In the genomic region with DNA sequence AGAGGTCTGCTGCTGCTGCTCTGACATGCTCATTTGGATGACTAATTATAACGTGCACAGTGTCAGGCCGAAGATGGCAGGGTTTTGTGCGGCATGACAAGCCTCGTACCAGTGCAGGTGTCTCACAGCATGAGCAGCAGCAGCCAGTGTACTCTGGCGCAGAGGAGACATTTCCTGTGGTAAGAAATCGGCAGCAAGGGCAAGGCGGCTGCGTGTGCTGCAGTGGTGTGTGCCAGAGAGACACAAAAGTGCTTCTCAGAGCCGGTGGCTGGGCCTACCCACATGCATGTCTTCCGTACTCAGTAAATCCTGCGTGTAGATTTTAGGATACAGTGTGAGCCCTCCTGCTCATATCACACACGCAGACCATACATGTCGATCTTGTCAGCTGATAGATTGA, we compare ENCODE assay signal across 10 mouse cellular contexts. TPM values are rescaled to one million over a fixed set of nuclear protein-coding genes. Genes with fewer than 3 reads are reported as not detected.
DNase-seq lines count a peak whose midpoint lies in the region; ATAC-seq lines count a peak whose summit lies in the region.
"Had no signal": no experiment of that assay in that cellular context is flagged by ENCODE, and none has a peak within 500 bp of the region (broad histone marks: within the 10 kb centered on the region; RNA-seq: fewer than 3 reads in every experiment).

No protein-coding gene starts in this region.

- no peak overlapping the region for H3K4me3 ChIP-seq in midbrain, embryonic 13.5 days (replicated peaks)
- no peak overlapping the region for H3K4me3 ChIP-seq in midbrain, embryonic 10.5 days
- H3K4me3 ChIP-seq in forebrain, embryonic 16.5 days (replicated peaks; ENCODE audit: low read length) = no peak overlapping the region
- H3K4me3 ChIP-seq in kidney, embryonic 15.5 days (replicated peaks) = no peak overlapping the region
- H3K4me3 ChIP-seq: heart, embryonic 15.5 days had no signal

- no peaks in the 10 kb centered on the region for H3K27me3 ChIP-seq in midbrain, embryonic 13.5 days
- no peaks in the 10 kb centered on the region for H3K27me3 ChIP-seq in midbrain, embryonic 10.5 days (ENCODE audit: low read depth, poor library complexity, severe bottlenecking)
- H3K27me3 ChIP-seq in forebrain, embryonic 16.5 days (replicated peaks; ENCODE audit: control insufficient read depth, insufficient read depth, low read length) = no peaks in the 10 kb centered on the region
- H3K27me3 ChIP-seq in kidney, embryonic 15.5 days = no peaks in the 10 kb centered on the region
- H3K27me3 ChIP-seq: heart, embryonic 15.5 days had no signal

- H3K36me3 ChIP-seq in midbrain, embryonic 13.5 days = no peaks in the 10 kb centered on the region
- no peaks in the 10 kb centered on the region for H3K36me3 ChIP-seq in midbrain, embryonic 10.5 days
- H3K36me3 ChIP-seq in forebrain, embryonic 16.5 days (ENCODE audit: control insufficient read depth, insufficient read depth) = no peaks in the 10 kb centered on the region
- H3K36me3 ChIP-seq in kidney, embryonic 15.5 days = peaks cover 9% of the 10 kb centered on the region
- H3K36me3 ChIP-seq: heart, embryonic 15.5 days had no signal

- no peaks in the 10 kb centered on the region for H3K9me3 ChIP-seq in midbrain, embryonic 13.5 days
- H3K9me3 ChIP-seq in midbrain, embryonic 10.5 days (replicated peaks) = no peaks in the 10 kb centered on the region
- H3K9me3 ChIP-seq in forebrain, embryonic 16.5 days (ENCODE audit: control insufficient read depth, low read length) = no peaks in the 10 kb centered on the region
- no peaks in the 10 kb centered on the region for H3K9me3 ChIP-seq in kidney, embryonic 15.5 days (replicated peaks)
- H3K9me3 ChIP-seq: heart, embryonic 15.5 days had no signal

- no peak for DNase-seq in midbrain, embryonic 10.5 days (ENCODE audit: low spot score)
- peak; percentile 12 to 21 for DNase-seq in left cerebral cortex, adult 8-10 months (ENCODE audit: low spot score in 2 of 2)
- DNase-seq in thymus, postnatal 14 days = peak; percentile 56
- no peak for DNase-seq in lung, postnatal 36 days

- WGBS in midbrain, embryonic 13.5 days = 83% methylated on average over 13 of the region's 13 CpGs
- 93% methylated on average over 13 of the region's 13 CpGs for WGBS in midbrain, embryonic 10.5 days
- WGBS in forebrain, embryonic 16.5 days = 48% methylated on average over 13 of the region's 13 CpGs
- 89% methylated on average over 13 of the region's 13 CpGs for WGBS in kidney, embryonic 15.5 days

- H3K4me2 ChIP-seq in midbrain, embryonic 13.5 days (replicated peaks) = no peak overlapping the region
- peak overlapping the region; percentile 29; the same call in 1 of the 2 replicates for H3K4me2 ChIP-seq in forebrain, embryonic 16.5 days (ENCODE audit: low read length)
- H3K4me2 ChIP-seq in kidney, embryonic 15.5 days = no peak overlapping the region
- H3K4me2 ChIP-seq: heart, embryonic 15.5 days had no signal

- no peak overlapping the region for H3K27ac ChIP-seq in midbrain, embryonic 13.5 days
- H3K27ac ChIP-seq in midbrain, embryonic 10.5 days (replicated peaks) = no peak overlapping the region
- H3K27ac ChIP-seq in forebrain, embryonic 16.5 days (ENCODE audit: low read length) = peak overlapping the region; percentile 78
- no peak overlapping the region for H3K27ac ChIP-seq in kidney, embryonic 15.5 days
- H3K27ac ChIP-seq: heart, embryonic 15.5 days; liver, embryonic 14.5 days had no signal

- H3K9ac ChIP-seq in midbrain, embryonic 13.5 days (replicated peaks) = no peak overlapping the region
- peak overlapping the region; percentile 37; the same call in 1 of the 2 replicates for H3K9ac ChIP-seq in forebrain, embryonic 16.5 days (replicated peaks; ENCODE audit: low read depth, low read length)
- H3K9ac ChIP-seq in kidney, embryonic 15.5 days = no peak overlapping the region
- H3K9ac ChIP-seq: heart, embryonic 15.5 days; liver, embryonic 14.5 days had no signal

- peak; percentile 66; the same call in 1 of the 2 replicates for ATAC-seq in midbrain, embryonic 13.5 days
- ATAC-seq in forebrain, embryonic 16.5 days = peak; percentile 91
- no peak for ATAC-seq in kidney, embryonic 15.5 days (replicated peaks; ENCODE audit: low FRiP score)
- no peak for ATAC-seq in megakaryocyte-erythroid progenitor cell, adult 5-6 weeks (replicated peaks; ENCODE audit: low FRiP score, low TSS enrichment, poor library complexity, severe bottlenecking)

- no peaks in the 10 kb centered on the region for H3K4me1 ChIP-seq in midbrain, embryonic 13.5 days (replicated peaks)
- H3K4me1 ChIP-seq in midbrain, embryonic 10.5 days = no peaks in the 10 kb centered on the region
- H3K4me1 ChIP-seq in forebrain, embryonic 16.5 days (replicated peaks; ENCODE audit: control insufficient read depth, insufficient read depth, low read length) = peaks cover 9% of the 10 kb centered on the region
- no peaks in the 10 kb centered on the region for H3K4me1 ChIP-seq in kidney, embryonic 15.5 days
- H3K4me1 ChIP-seq: heart, embryonic 15.5 days had no signal

RNA-seq across cellular contexts. Expression of gene Fancl, which starts 51.9 kb away (rescaled TPM):
- 15.2 and 17.1 TPM in 2 replicates for polyA plus RNA-seq in midbrain, embryonic 13.5 days (2015; fragmentation: Nextera tagmentation; extraction: Ambion mirVana)
- 33.7 and 37.6 TPM in 2 replicates for polyA plus RNA-seq in midbrain, embryonic 10.5 days (2016; fragmentation: Nextera tagmentation; extraction: Ambion mirVana)
- 13.8 and 14.6 TPM in 2 replicates for polyA plus RNA-seq in forebrain, embryonic 16.5 days (2015; fragmentation: Nextera tagmentation; extraction: Ambion mirVana)
- total RNA-seq in left cerebral cortex, adult 8-10 months (2022) = 1 to 10 TPM; 8.1 to 9.9 (median 8.8) TPM
- 26.9 and 30.3 TPM in 2 replicates for polyA plus RNA-seq in kidney, embryonic 15.5 days (2015; fragmentation: Nextera tagmentation; extraction: Ambion mirVana)
- 32.0 and 37.5 TPM in 2 replicates for total RNA-seq in megakaryocyte-erythroid progenitor cell, adult 5-6 weeks (2014; fragmentation: Nextera tagmentation)
- 67.8 and 68.6 TPM in 2 replicates for total RNA-seq in megakaryocyte-erythroid progenitor cell, adult 5-6 weeks (2017)

Comparison
In these comparisons a context has a peak if more than half of its experiments do, and no peak if none do; other contexts are left out.
1. ATAC-seq: peak in midbrain, embryonic 13.5 days (single experiment) and forebrain, embryonic 16.5 days (single experiment); none in kidney, embryonic 15.5 days (single experiment) and megakaryocyte-erythroid progenitor cell, adult 5-6 weeks (single experiment).
2. DNase-seq: peak in left cerebral cortex, adult 8-10 months (2 of 2) and thymus, postnatal 14 days (single experiment); none in midbrain, embryonic 10.5 days (single experiment) and lung, postnatal 36 days (single experiment).